In genomic region chr1:57155869-57156268, GRCm38 (mm10) we compare ENCODE assay signal across 19 mouse cellular contexts.
"Had no signal": no experiment of that assay in that cellular context is flagged by ENCODE, and none has a peak within 500 bp of the region (broad histone marks: within the 10 kb centered on the region; RNA-seq: fewer than 3 reads in every experiment).

No protein-coding gene starts in this region.

- ATAC-seq: liver, embryonic 12.5 days; midbrain, embryonic 16.5 days had no signal

- H3K9ac ChIP-seq: limb, embryonic 15.5 days; liver, embryonic 12.5 days; liver, embryonic 14.5 days; midbrain, embryonic 12.5 days; neural tube, embryonic 13.5 days; neural tube, embryonic 15.5 days had no signal

- H3K27ac ChIP-seq: limb, embryonic 15.5 days; liver, embryonic 12.5 days; liver, embryonic 14.5 days; midbrain, embryonic 10.5 days; midbrain, embryonic 12.5 days; neural tube, embryonic 13.5 days; neural tube, embryonic 15.5 days had no signal

- H3K27me3 ChIP-seq: limb, embryonic 15.5 days; liver, embryonic 12.5 days; midbrain, embryonic 12.5 days; neural tube, embryonic 13.5 days; neural tube, embryonic 15.5 days had no signal

- H3K36me3 ChIP-seq: limb, embryonic 15.5 days; liver, embryonic 12.5 days; midbrain, embryonic 10.5 days; midbrain, embryonic 12.5 days; neural tube, embryonic 13.5 days; neural tube, embryonic 15.5 days had no signal

- H3K4me3 ChIP-seq: limb, embryonic 15.5 days; liver, embryonic 12.5 days; midbrain, embryonic 10.5 days; midbrain, embryonic 12.5 days; myocyte; neural tube, embryonic 13.5 days; neural tube, embryonic 15.5 days had no signal

- H3K4me1 ChIP-seq: limb, embryonic 15.5 days; liver, embryonic 12.5 days; midbrain, embryonic 10.5 days; midbrain, embryonic 12.5 days; neural tube, embryonic 15.5 days had no signal

- H3K9me3 ChIP-seq: limb, embryonic 15.5 days; liver, embryonic 12.5 days; midbrain, embryonic 10.5 days; midbrain, embryonic 12.5 days; neural tube, embryonic 13.5 days; neural tube, embryonic 15.5 days had no signal

- H3K4me2 ChIP-seq: limb, embryonic 15.5 days; liver, embryonic 12.5 days; midbrain, embryonic 12.5 days; neural tube, embryonic 13.5 days; neural tube, embryonic 15.5 days had no signal

- DNase-seq: lung, postnatal 36 days; midbrain, embryonic 14.5 days; retina, postnatal 1 day; right cerebral cortex, adult 18-20 months; right cerebral cortex, postnatal 25 days; right cerebral cortex, postnatal 4 days; spleen, adult 18-20 months; thymus, adult 18-20 months; thymus, postnatal 14 days; thymus, postnatal 36 days had no signal
